Mouse (Mus musculus) neural tube, embryonic 11.5 days (tissue): ENCODE results near the gene Ppp1ca. TPM values are rescaled to one million over a fixed set of nuclear protein-coding genes. Genes with fewer than 3 reads are reported as not detected.

Experiments used
- ATAC-seq: fragments of 200-750 bp; cut with Nextera tagmentation; 2 replicates; pipeline ENCODE4 v1.8.0; 2017; ENCODE audit warnings: moderate number of reproducible peaks, mild to moderate bottlenecking, moderate TSS enrichment, moderate library complexity; ENCODE audit not compliant: insufficient read depth, low FRiP score, low TSS enrichment
- DNase-seq: peaks from one replicate; pipeline ENCODE4 v3.0.0-alpha.2; 2015; ENCODE audit warnings: low spot score
- H3K27ac ChIP-seq: fragments of 300-500 bp; sonication (generic); 2 replicates; pipeline ENCODE4 v1.5.1; 2014; ENCODE audit warnings: low read depth, mild to moderate bottlenecking, low read length
- H3K27me3 ChIP-seq: fragments of 300-500 bp; sonication (generic); 2 replicates; pipeline ENCODE4 v1.6.1; 2014; ENCODE audit warnings: mild to moderate bottlenecking, low read length, mixed read lengths; ENCODE audit not compliant: control insufficient read depth, insufficient read depth
- H3K36me3 ChIP-seq: fragments of 300-500 bp; sonication (generic); 2 replicates; pipeline ENCODE4 v1.6.1; 2014; ENCODE audit warnings: mild to moderate bottlenecking, low read length, moderate library complexity, mixed read lengths; ENCODE audit not compliant: control insufficient read depth, insufficient read depth
- H3K4me1 ChIP-seq: fragments of 300-500 bp; sonication (generic); 2 replicates; pipeline ENCODE4 v1.6.1; 2014; ENCODE audit warnings: low read length, mixed read lengths; ENCODE audit not compliant: control insufficient read depth, insufficient read depth
- H3K4me2 ChIP-seq: fragments of 300-500 bp; sonication (generic); 2 replicates; pipeline ENCODE4 v1.6.1; 2014; ENCODE audit warnings: low read depth, mild to moderate bottlenecking, moderate library complexity
- H3K4me3 ChIP-seq: fragments of 300-500 bp; sonication (generic); 2 replicates; pipeline ENCODE4 v1.5.1; 2014; ENCODE audit warnings: low read depth, low read length
- H3K9ac ChIP-seq: fragments of 300-500 bp; sonication (generic); 2 replicates; pipeline ENCODE4 v1.6.1; 2014; ENCODE audit warnings: mild to moderate bottlenecking, low read length
- H3K9me3 ChIP-seq: fragments of 300-500 bp; sonication (generic); 2 replicates; pipeline ENCODE4 v1.6.1; 2016; ENCODE audit warnings: low read length; ENCODE audit not compliant: control insufficient read depth
- WGBS: fragments of 180-500 bp; shearing (Covaris S2); extraction: QIAGEN DNeasy Blood & Tissue Kit; methylation state at CpG from one replicate; pipeline ENCODE4 v1.1.7; 2014; 5-methylcytosine and 5-hydroxymethylcytosine counted together
- polyA plus RNA-seq: library from polyadenylated mRNA; unstranded; fragments of >200 nt; fragmentation: Nextera tagmentation; extraction: Ambion mirVana; gene quantifications from 2 replicates; pipeline ENCODE4 v1.2.1, GENCODE M21; 2014

The Ppp1ca gene
- polyA plus RNA-seq, 1 experiment from 2014 or later: 939 TPM

GRCm38 (mm10) chr19:4162646-4163542 lies 29.0 kb upstream of the Ppp1ca start, which contains the start of gene Rps6kb2:
Gene Rps6kb2 (minus strand): TSS chr19:4163354.
- Histone ChIP-seq H3K4me1 (peaks cover 7% of the 10 kb centered on the region), H3K27me3 (no peaks in the 10 kb centered on the region), H3K27ac (peak within 1 kb of the TSS; percentile 54; the same call in 1 of the 2 replicates), H3K9ac (peak within 1 kb of the TSS; percentile 71), H3K4me3 (peak within 1 kb of the TSS; percentile 71), H3K4me2 (peak within 1 kb of the TSS; percentile 79), H3K36me3 (peaks cover 7% of the 10 kb centered on the region; the same call in 1 of the 2 replicates), H3K9me3 (no peaks in the 10 kb centered on the region)
- WGBS: 7% methylated on average over 42 of the region's 42 CpGs
- DNase-seq (peak; percentile 95), ATAC-seq (peak; percentile 84)

GRCm38 (mm10) chr19:4163543-4163887 lies 28.4 kb upstream of the Ppp1ca start:
- WGBS: 39% methylated on average over 4 of the region's 4 CpGs
- H3K27ac ChIP-seq: peak overlapping the region; percentile 54; the same call in 1 of the 2 replicates

GRCm38 (mm10) chr19:4164100-4164499 lies 27.8 kb upstream of the Ppp1ca start:
- Histone ChIP-seq H3K4me3 (no peak overlapping the region), H3K4me2 (no peak overlapping the region), H3K27ac (no peak overlapping the region), H3K9ac (no peak overlapping the region), H3K36me3 (0 out of 2 replicates have a peak, but pooled peaks cover 3% of the 10 kb centered on the region), H3K9me3 (no peaks in the 10 kb centered on the region), H3K4me1 (peaks cover 7% of the 10 kb centered on the region), H3K27me3 (no peaks in the 10 kb centered on the region)
- WGBS: 79% methylated on average over 3 of the region's 3 CpGs
- DNase-seq (no peak), ATAC-seq (no peak)

More at GRCm38 (mm10) chr19:4163543-4163887, 28.4 kb upstream of the Ppp1ca start:
- Histone ChIP-seq H3K27me3 (no peaks in the 10 kb centered on the region), H3K9me3 (no peaks in the 10 kb centered on the region), H3K4me3 (peak overlapping the region; percentile 71), H3K4me1 (peaks cover 7% of the 10 kb centered on the region), H3K4me2 (peak overlapping the region; percentile 79), H3K36me3 (0 out of 2 replicates have a peak, but pooled peaks cover 5% of the 10 kb centered on the region), H3K9ac (peak overlapping the region; percentile 71)
- ATAC-seq (no peak), DNase-seq (no peak)

GRCm38 (mm10) chr19:4164721-4165120 lies 27.1 kb upstream of the Ppp1ca start:
- peaks cover 8% of the 10 kb centered on the region for H3K4me1 ChIP-seq
- no peak for ATAC-seq

GRCm38 (mm10) chr19:4166678-4167476 lies 25.0 kb upstream of the Ppp1ca start:
- WGBS: 76% methylated on average over 9 of the region's 9 CpGs
- no peak for DNase-seq
- no peak overlapping the region for H3K4me3 ChIP-seq
- no peaks in the 10 kb centered on the region for H3K27me3 ChIP-seq
- H3K9ac ChIP-seq: no peak overlapping the region
- no peaks in the 10 kb centered on the region for H3K36me3 ChIP-seq
- H3K4me2 ChIP-seq: no peak overlapping the region
- peaks cover 13% of the 10 kb centered on the region for H3K4me1 ChIP-seq
- no peak overlapping the region for H3K27ac ChIP-seq
- ATAC-seq: no peak
- H3K9me3 ChIP-seq: no peaks in the 10 kb centered on the region

More at GRCm38 (mm10) chr19:4164721-4165120, 27.1 kb upstream of the Ppp1ca start:
- no peak overlapping the region for H3K4me2 ChIP-seq
- H3K27me3 ChIP-seq: no peaks in the 10 kb centered on the region
- H3K9me3 ChIP-seq: no peaks in the 10 kb centered on the region
- DNase-seq: no peak
- H3K27ac ChIP-seq: no peak overlapping the region
- H3K9ac ChIP-seq: no peak overlapping the region
- no peaks in the 10 kb centered on the region for H3K36me3 ChIP-seq
- H3K4me3 ChIP-seq: no peak overlapping the region
- WGBS: 79% methylated on average over 2 of the region's 2 CpGs

GRCm38 (mm10) chr19:4169378-4169784 lies 22.5 kb upstream of the Ppp1ca start:
- Histone ChIP-seq H3K4me1 (peaks cover 5% of the 10 kb centered on the region; the same call in 1 of the 2 replicates), H3K4me2 (peak overlapping the region; percentile 60), H3K27ac (peak overlapping the region; percentile 76), H3K9me3 (no peaks in the 10 kb centered on the region), H3K36me3 (no peaks in the 10 kb centered on the region), H3K9ac (peak overlapping the region; percentile 63), H3K27me3 (no peaks in the 10 kb centered on the region), H3K4me3 (peak overlapping the region; percentile 32)
- WGBS: 0% methylated on average over 43 of the region's 43 CpGs
- DNase-seq (peak; percentile 100), ATAC-seq (peak; percentile 92)

- Histone ChIP-seq H3K9me3 (no peaks in the 10 kb centered on the region), H3K4me3 (peak overlapping the region; percentile 32), H3K4me1 (peaks cover 5% of the 10 kb centered on the region; the same call in 1 of the 2 replicates), H3K27me3 (no peaks in the 10 kb centered on the region), H3K4me2 (peak overlapping the region; percentile 60), H3K36me3 (no peaks in the 10 kb centered on the region), H3K27ac (peak overlapping the region; percentile 76), H3K9ac (peak overlapping the region; percentile 63)
- no peak for DNase-seq
- 13% methylated on average over 26 of the region's 27 CpGs for WGBS
- ATAC-seq: peak; percentile 61
These were observed 22.1 kb upstream of the Ppp1ca start for GRCm38 (mm10) chr19:4169810-4170209.

- H3K4me3 ChIP-seq: no peak overlapping the region
- no peak overlapping the region for H3K4me2 ChIP-seq
- no peaks in the 10 kb centered on the region for H3K27me3 ChIP-seq
- 90% methylated on average over 10 of the region's 10 CpGs for WGBS
- DNase-seq: no peak
- H3K9ac ChIP-seq: no peak overlapping the region
- ATAC-seq: no peak
- no peak overlapping the region for H3K27ac ChIP-seq
- H3K9me3 ChIP-seq: no peaks in the 10 kb centered on the region
- H3K4me1 ChIP-seq: peaks cover 10% of the 10 kb centered on the region; the same call in 1 of the 2 replicates
- H3K36me3 ChIP-seq: no peaks in the 10 kb centered on the region
These were observed 21.0 kb upstream of the Ppp1ca start for GRCm38 (mm10) chr19:4170723-4171392.
